Mouse (Mus musculus): ENCODE data around the gene 1700025C18Rik.

DNA sequence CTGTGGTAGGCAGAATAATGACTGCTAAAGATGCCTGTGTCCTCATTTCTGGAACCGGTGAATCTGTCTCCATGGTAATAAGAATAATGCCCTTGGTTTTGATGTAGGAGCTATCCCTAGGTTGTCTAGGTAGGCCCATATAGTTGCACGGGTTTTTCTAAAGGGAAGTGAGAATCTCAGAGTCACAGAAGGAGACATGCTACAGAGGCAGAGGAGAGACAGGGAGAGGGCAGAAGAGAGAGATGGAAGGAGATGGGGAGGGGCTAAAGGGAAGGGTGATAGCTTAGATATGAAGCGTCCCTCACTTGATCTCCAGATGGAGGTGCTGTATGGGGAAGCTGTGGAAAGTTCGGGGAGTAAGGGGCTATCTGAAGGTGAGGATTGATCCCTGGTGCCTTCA, 53.1 kb downstream of the 1700025C18Rik start:
- TF ChIP-seq CTCF (IDR thresholded peaks at IDR 0.05; ENCODE audit: borderline replicate concordance, insufficient read depth, low read length) = no peak
- TF ChIP-seq POLR2A (IDR thresholded peaks at IDR 0.05; ENCODE audit: low read depth, low read length) = no peak

All from embryonic fibroblast, embryonic 13.5 days (primary cell).